Mouse (Mus musculus) urinary bladder, postnatal 36 days (tissue): ENCODE data around the gene Scrn1.

Experiments used
- DNase-seq, 2 experiments: peaks; one replicate each; pipeline ENCODE4 v3.0.0; 2022; ENCODE audit warnings: low spot score in 2 of 2, mixed read lengths in 1 of 2

The Scrn1 gene

DNA sequence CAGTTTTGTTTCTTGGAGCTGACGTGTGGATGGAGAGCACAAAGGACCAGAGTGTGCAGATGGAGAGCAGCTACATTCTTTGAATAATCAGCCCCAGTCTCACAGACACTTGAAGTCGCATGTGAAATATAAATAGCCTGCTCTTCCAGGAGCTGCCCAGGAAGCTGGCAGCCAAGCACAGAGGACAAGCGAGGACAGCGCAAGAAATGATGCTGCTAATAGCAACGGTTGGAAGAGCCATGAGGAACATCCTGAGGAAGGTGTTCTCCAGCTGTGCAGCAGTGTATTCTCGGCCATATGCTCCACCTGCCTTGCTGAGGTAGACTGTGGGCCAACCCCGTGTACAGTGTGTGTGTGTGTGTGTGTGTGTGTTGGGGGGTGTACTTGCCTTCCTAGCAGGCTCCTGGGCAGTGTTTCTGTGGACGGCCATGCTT is 35.2 kb downstream of the Scrn1 start:
- DNase-seq = no peak

DNA sequence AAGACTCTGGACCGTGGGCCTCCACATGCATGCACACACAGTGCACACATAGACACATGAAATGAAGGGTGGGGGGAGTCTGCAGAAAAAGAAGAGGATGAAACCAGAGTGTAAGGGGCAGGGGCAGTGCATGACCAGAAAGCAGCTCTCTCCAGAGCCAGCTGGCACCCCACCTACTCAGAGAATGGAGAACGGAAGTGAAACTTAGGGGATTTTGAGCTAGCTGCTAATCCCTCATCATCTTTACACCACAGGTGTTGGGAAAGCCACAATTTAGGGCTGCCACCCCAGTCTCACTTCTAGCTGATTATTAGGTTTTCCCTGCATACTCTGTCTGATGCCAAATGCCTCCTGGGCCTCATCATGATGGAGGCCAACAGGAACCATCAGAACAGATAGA is 36.1 kb downstream of the Scrn1 start:
- DNase-seq = no peak

DNA sequence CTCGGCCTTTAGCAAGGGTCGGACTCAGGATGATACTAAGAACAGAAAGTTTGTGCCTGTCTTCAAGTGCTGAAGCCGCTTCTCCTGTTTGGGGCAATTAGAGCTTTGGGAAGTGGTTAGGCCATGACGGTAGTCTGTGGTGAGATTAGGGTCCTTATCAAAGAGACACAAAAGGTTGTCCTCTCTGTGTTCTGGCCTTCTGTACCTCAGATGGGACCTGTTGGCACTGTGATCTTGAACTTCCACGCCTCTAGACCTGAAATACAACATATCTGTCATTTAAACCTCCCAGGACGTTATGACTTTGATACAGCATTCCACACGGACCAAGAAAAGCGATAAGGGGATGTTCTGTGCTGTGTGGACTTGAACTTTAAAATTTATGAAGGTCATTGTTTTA is 37.6 kb downstream of the Scrn1 start:
- DNase-seq = no peak

DNA sequence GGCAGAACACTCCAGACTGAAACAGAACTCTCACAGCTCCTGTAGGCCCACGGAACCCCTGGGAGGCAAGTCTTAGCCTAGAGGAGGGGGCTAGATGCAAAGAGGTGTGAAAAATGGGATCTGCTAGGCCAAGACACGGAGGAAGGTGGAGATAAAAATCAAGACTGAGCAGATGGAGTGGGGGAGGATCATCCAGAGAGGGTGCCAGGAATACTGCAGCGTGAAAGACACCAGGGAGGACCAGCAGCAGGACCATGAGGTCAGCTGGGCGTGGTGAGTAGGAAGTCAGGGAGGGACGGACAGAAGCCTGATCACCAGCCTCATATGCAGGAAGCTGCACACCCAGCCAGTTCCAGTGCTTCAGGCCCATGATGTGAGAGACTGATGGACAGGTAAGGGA is 47.5 kb downstream of the Scrn1 start:
- DNase-seq = no peak

DNA sequence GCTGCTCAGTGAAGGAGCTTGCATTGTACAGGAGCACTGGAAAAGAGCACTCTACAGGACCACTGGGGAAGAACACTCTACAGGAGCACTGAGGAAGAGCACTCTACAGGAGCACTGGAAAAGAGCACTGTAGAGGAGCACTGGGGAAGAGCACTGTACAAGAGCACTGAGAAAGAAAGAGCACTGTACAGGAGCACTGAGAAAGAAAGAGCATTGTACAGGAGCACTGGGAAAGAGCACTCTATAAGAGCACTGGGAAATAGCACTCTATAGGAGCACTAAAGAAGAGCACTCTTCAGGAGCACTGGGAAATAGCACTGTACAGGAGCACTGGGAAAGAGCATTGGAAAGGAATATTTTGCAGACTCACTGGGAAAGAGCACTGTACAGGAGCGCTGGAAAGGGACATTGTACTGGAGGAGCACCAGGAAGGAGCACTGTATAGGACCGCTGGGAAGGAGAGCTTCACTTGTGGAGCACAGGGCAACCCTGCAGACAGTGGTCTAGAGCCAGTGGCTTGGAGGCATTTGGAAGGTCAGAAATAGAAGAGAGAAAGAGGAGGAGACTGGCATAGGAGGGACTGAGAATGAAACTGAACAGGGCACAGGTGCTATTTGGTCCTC is 49.7 kb downstream of the Scrn1 start:
- DNase-seq = no peak

DNA sequence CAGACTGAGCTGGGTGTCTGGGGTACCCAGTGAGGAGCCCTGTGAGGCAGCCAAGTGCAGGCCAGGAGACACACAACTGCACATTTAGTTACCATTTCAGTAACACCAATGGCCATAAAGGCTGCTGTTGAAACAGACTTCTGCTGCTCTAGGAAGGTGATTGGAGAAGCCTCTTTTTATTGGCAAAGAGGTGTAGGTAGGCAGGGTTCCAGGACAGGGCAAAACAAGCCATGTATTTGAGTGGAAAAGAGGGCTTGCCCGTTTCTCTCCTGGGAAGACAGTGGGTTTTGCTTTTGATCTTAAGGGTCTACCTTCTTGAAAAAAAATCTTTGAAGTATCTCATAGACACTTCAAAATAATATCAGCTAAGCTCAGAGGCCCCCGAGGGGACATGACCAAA is 54.0 kb downstream of the Scrn1 start:
- no peak for DNase-seq

DNA sequence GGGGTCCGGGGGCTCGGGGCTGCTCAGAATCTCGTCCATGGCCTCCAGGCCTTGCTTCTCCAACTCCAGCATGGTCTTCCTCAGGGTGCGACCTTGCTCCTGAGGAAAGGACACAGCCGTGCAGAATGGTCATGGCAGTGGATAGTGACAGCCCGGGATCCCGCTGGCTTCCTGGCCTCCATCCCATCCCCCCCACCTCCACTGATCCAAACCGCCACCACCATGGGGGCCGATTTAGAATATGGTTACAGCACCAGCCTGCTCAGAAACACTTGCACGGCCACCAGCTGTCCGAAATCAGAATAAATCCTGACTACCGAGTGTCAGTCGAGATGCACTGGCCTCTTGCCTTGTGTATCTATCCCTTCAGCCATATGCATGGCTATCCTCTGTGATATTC is 57.0 kb downstream of the Scrn1 start:
- no peak for DNase-seq

DNA sequence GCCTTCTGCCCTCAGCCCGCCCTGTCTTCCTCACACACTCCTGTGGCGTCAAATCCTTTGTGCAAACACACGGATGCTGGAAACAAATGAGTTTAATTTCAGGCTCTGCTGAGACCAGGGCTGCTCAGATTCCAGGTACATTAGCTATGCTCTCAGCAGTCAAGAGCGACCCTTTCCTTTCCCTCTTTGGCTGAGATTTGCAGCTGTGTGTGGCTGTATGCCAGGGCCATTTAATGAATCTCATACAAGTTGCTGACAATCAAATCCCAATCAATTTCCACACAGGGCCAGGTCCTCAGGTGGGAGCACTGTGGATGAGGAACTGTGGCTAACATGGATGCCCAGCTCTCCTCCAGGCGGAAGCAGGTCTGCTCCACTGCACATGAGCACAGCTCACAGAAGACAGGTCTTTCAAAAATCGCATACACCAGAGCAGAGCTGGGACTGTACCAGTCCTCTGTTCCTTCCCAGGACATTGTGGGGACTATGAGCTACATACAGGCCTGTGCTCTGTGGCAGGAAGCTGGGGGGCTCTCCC is 58.0 kb downstream of the Scrn1 start:
- DNase-seq = no peak

DNA sequence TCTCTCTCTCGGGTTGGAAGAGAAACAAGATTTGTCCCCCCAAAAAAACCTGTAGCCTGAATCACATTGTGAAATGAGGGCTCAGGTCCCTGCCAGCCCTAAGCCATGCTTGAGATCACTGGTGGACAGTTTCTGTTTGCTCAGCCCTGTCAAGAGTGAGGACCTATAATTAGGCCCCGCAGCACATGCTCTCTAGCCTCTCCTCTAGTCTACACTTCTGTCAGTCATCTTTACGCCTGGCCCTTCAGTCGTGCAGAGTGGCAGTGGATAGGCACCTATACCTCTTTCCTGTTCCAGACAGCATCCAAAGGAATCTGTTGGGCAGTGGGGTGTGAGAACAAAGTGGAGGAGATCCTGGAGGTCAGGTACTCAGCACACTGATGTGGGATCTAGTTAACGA is 58.5 kb downstream of the Scrn1 start:
- no peak for DNase-seq

DNA sequence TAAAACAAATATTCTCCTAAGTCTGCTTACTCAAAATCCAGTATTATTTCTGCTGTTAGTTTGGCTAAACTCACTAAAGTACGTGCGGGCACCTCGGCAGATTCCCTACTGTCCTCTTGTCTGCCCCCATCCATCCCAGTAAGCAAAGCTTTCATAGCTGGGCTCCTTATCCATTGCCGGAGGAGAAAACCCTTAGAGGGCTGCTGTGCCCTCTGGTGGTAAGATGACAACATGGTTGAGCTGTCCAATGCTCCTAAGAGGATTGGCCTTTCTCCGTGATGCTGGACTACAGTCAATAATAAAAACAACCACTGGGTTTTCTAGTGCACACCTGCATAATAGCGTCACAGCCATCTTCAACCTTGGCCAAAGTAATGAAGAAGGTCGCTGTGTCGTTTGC is 59.3 kb downstream of the Scrn1 start:
- DNase-seq = peak in 1 of 2 experiments; percentile 34

DNA sequence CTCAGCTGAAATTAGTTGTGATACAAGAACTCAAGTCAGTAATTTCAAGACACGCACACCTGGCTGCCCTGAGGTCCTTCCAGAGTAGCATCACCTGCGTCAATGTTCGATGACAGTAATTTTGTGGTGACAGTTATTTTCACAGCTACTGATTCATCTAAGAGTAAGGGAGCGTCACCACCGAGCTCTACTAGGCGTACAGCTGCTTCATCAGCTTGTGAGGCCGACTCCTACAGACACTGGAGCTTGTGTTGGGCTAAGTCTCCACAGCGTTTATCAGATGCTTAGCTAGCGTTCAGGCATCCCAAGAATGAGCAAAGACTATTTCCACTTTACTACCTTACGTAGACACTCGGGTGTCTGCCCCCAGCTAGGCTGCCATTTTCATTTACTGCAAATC is 60.0 kb downstream of the Scrn1 start:
- no peak for DNase-seq

DNA sequence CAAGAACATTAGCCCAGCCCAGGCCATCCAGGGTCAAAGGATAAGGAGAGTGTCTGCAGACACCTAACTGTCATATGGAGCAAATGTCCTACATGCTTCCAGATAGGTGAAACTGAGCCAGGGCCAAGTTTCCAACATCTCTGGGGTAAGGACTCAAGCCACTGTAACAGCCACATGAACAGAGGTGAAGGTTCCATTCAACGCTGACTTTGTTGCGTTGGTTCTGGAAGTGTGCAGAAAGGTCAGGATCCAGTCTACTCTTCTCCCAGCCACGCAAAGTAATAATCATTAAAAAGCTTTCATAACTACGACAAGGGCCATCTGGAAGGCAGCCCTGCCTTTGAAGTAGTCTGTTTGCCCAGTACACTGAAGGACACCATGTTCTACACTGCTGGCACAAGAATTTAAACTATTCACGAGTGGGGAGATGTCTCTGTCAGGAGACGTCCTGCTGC is 63.6 kb downstream of the Scrn1 start:
- no peak for DNase-seq

DNA sequence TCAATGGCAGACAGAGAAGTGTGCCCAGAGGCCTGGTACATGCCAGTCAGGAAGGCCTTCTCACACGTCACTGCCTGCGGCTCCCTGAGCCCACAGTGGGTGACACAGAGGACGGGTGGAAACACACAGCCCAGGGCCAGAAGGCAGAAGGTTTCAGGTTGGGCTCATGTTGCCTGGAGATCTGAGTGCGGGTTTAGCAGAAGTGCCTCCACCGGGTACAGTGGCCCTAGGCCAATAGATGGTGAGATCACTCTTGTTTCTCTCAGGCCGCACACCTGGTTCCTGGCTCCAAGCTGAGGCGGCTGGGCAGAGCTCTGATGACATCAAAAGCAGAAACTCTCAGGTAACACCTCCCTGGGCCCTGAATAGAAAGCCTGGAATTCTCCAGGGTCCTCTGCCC is 70.1 kb downstream of the Scrn1 start:
- DNase-seq = no peak

DNA sequence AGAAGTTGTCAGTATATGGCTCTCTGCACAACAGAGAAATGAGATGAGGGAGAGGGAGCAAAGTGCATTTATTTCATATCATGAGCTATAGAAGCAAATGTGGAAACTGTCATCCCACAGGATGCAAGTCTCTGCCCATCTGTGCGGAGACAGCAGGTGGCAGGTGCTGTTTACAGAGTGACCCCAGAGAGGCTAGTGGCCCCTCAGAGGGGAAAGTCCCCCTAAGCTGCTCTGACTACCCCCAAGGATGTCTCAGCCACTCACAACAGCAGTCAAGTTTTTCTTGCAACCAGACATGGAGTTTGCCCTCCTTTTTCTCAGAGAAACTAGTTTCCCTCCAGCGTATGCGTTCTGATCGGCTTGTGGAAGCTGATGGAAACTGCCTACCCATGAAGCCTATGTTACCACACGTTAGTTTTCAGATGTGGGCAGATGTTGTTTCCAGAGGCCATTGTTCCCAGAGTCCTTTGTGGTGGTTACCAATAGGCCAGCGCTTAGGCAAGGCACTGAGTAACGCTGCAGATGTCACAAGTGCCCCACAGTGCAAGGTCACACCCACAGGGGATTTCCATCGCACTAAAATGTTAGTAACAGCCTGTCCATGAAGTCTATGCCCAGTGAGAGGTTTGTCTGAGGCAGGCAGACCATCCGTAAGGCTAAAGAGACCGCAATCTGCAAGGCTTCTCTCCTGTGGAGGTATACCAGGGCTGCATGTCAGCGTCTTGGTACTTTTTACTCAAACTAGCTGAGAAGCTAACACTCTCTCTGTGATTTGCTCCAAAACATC is 71.5 kb downstream of the Scrn1 start:
- no peak for DNase-seq

DNA sequence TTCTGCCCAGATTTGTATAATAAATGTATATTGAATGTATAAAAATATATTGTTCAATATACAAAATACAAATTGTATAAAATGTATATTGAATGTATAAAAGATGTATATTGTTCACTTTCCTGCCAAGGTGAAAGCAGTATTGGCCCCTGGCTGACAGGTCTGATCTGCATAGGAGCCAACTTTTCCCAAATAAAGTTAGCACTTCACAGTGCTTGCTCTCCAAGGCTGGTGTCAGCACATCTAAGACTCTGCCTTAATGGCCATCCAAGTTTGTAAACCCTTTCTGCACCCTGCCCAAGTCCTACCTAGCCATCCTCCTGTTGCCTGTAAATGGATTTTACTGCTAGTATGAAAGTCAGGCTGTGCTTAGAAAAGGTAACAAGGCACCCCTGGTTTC is 72.2 kb downstream of the Scrn1 start:
- DNase-seq = no peak

DNA sequence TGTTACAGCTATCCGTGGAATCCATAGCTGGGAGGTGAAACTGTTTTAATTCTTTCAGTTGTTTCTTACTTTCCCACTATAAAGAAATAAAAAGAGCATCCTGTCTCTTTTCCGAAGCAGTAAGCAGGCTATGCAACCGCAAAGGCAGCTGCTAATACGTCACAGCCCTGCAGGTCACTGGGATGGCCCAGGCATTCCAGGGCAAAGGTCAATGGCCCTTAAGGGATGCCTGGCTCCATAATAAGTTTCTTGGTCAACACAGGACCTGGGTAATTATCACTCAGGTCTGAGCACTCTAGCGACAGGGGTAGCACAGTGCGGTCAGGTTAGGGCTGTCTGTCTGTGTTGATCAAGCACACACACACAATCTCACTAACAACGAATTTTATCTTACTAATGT is 75.2 kb downstream of the Scrn1 start:
- DNase-seq = no peak

DNA sequence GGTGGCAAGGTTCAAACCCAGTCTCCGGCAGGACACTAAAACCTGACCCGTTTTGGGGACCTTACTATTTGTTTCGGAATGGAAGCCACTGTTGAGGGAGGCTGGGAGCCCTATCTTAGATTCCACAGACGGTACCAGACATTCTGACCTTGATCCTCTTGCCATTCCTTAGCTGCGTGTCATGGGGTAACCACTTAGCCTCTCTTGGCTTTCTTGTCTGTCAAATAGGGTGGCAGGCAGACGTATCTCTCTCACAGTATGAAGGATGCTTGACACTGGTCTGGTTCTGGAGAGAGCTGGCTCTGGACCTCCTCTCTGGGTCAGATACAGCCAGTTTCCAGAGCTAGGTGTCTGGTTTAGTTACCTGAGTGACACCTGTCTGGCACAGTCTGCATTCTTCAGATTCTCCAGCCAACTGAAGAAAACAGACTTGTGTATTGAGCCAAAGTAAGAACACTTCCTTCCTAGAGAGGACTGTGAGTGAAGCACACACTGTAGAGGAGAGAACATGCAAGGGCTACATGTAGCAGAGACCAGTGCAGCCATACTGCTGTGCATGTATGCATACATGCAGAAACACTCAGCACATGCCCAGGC is 80.2 kb downstream of the Scrn1 start:
- no peak for DNase-seq

DNA sequence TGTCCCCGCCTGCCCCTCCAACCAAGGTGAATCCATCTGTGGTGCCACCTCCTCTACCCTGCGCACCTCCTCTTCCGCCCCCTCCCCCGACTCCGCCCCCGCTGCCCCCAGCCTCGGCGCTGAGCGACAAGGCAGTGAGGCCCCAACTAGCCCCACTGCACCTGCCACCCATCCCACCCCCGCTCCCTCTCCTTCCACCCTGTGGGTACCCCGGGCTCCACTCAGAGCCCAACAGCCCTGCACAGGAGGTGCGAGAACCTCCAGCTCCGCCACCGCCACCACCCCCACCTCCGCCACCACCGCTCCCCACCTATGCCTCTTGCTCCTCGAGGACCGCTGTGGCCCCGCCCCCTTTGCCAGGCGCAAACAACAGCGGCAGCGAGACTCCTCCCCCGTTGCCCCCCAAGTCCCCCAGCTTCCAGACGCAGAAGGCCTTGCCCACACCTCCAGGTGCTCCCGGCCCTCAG is 80.8 kb downstream of the Scrn1 start:
- no peak for DNase-seq

DNA sequence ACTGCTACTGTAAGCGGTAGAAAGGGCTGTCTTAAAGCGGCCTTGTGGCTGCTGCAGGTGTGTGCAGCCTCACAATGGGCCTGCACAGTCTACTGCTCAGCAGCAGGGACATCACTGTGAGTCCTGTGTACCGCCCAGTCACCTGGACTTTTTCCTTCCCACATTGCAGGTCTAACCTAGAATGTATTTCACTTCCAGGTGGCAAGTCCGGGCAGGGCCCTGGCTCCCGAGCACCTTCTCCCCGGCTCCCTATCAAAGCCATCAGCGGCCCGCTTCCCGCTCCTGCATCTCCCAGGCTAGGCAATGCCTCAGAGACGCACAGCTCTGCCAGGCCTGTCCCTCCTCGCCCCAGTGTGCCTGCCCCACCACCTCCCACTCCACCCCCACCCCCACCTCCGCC is 81.3 kb downstream of the Scrn1 start:
- DNase-seq = peak; percentile 6 to 32

DNA sequence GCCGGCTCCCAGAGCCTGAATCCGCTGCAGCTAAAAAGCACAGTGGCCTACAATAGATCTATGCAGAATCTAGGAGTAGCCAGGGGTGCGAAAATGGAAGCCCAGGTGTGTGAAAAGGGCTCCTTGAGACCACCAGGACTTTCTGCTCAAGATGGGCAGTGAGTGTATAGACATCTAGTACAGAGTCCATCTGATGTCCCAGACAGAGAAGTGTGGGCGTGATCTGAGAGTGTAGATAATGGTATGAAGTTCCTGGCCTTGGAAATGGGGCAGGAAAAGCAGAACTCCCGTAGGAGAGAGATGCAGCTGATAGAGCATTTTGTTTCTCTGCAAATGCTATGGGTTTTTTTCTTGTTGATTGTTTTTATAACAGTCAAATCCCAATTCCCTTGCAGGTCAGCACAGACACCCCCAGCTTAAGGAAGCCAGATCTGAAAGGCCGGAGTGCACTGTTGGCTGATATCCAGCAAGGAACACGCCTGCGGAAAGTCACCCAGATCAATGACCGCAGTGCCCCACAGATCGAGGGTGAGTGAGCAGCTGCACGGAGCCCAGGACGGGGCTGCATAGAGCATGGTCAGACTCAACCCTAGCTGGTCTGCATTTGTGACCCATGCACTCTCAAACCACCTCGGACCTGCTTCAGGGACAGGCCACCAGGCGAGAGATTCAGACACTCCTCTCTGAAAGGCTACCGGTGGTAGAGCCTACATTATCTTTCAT is 84.7 kb downstream of the Scrn1 start:
- no peak for DNase-seq

DNA sequence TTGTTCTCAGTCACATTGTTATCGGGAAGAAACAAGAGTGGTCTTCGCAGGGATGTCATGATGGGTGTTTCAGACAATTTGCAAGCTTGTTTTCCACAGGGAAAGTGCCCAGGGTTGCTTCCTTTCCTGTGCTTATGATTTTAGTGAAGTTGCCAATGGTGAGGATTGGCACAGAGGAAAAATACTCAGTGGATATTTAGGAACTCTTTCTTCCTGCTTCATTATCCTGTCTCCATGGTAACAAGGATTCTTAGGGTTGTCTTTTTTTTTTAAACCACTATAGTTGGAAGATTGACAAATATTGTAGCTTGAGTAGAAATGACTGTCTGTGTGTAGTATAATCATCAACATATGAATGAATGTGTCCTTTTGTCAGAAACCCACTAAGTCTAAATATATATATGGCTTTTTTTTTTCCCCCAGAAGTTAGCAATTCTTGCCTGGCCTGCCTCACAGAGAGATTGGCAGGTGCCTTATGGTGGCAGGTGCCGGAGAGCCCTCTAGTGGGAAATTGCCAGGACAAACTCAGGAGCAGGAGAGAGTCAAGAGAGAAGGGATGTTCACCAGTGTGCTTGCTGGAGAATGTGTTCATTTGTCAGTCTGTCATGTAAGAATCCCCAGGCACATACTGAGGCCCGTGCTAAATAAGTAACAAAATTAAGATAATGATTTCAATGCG is 87.5 kb downstream of the Scrn1 start:
- no peak for DNase-seq
